Mouse (Mus musculus) limb, embryonic 12.5 days (tissue): Measurements from ENCODE around the gene Hc. TPM values are rescaled to one million over a fixed set of nuclear protein-coding genes. Genes with fewer than 3 reads are reported as not detected.

Source experiments
- ATAC-seq: fragments of 200-750 bp; cut with Nextera tagmentation; 2 replicates; pipeline ENCODE4 v1.8.0; 2017; ENCODE audit warnings: low read depth, moderate TSS enrichment; ENCODE audit not compliant: insufficient number of reproducible peaks, insufficient read depth, low FRiP score, low TSS enrichment
- H3K27ac ChIP-seq: fragments of 300-500 bp; sonication (generic); 2 replicates; pipeline ENCODE4 v1.5.1; 2016; ENCODE audit warnings: mild to moderate bottlenecking, moderate library complexity
- H3K27me3 ChIP-seq: fragments of 300-500 bp; sonication (generic); 2 replicates; pipeline ENCODE4 v1.6.1; 2016; ENCODE audit warnings: mild to moderate bottlenecking, moderate library complexity
- H3K36me3 ChIP-seq: fragments of 300-500 bp; sonication (generic); 2 replicates; pipeline ENCODE4 v1.6.1; 2016; ENCODE audit warnings: mild to moderate bottlenecking, moderate library complexity
- H3K4me1 ChIP-seq: fragments of 300-500 bp; sonication (generic); replicated peaks from 2 replicates; pipeline ENCODE4 v1.6.1; 2016
- H3K4me2 ChIP-seq: fragments of 300-500 bp; sonication (generic); 2 replicates; pipeline ENCODE4 v1.6.1; 2016; ENCODE audit warnings: mild to moderate bottlenecking, moderate library complexity
- H3K4me3 ChIP-seq: fragments of 300-500 bp; sonication (generic); replicated peaks from 2 replicates; pipeline ENCODE4 v1.5.1; 2016; ENCODE audit warnings: mild to moderate bottlenecking
- H3K9ac ChIP-seq: fragments of 300-500 bp; sonication (generic); replicated peaks from 2 replicates; pipeline ENCODE4 v1.6.1; 2016; ENCODE audit warnings: mild to moderate bottlenecking, moderate library complexity
- H3K9me3 ChIP-seq: fragments of 300-500 bp; sonication (generic); 2 replicates; pipeline ENCODE4 v1.6.1; 2016; ENCODE audit warnings: mild to moderate bottlenecking, moderate library complexity
- whole genome bisulfite sequencing: fragments of 180-500 bp; shearing (Covaris S2); methylation state at CpG from one replicate; pipeline ENCODE4 v1.1.7; 2016; 5-methylcytosine and 5-hydroxymethylcytosine counted together
- polyA plus RNA-seq: library from polyadenylated mRNA; unstranded; fragments of >200 nt; fragmentation: Nextera tagmentation; extraction: Ambion mirVana; gene quantifications from 2 replicates; pipeline ENCODE4 v1.2.1, GENCODE M21; 2016

The Hc gene
- polyA plus RNA-seq = 0.12 TPM in 1 of 2 replicates, not detected in the other

GRCm38 (mm10) chr2:35061338-35061737 is at the start of gene Hc:
Hc (minus strand) TSS chr2:35061438.
- no peak within 1 kb of the TSS for H3K4me2 ChIP-seq
- ATAC-seq = no peak
- no peaks in the 10 kb centered on the region for H3K36me3 ChIP-seq
- H3K9ac ChIP-seq = no peak within 1 kb of the TSS
- no peaks in the 10 kb centered on the region for H3K9me3 ChIP-seq
- WGBS = 81% methylated on average over 5 of the region's 5 CpGs
- no peaks in the 10 kb centered on the region for H3K27me3 ChIP-seq
- no peak within 1 kb of the TSS for H3K4me3 ChIP-seq
- H3K27ac ChIP-seq = no peak within 1 kb of the TSS
- no peaks in the 10 kb centered on the region for H3K4me1 ChIP-seq

DNA sequence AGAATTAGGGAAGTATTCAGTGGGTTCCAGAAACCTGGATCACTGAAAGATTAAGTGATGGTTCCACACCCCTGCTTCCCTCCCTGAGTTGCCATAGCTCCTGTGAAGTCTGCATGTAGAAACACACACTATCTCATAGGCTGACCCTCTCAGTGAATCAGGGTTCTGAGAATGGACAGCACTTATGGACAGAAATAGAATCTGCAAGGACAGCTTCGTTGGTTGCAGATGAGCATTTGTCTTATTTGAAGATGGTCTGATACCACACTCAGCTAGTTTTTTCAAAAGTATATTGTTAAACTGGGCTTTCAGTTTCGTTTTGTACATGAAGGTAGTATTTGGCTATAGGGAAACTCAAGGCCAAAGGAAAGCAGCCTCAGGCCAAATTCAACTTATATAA is 49.3 kb upstream of the Hc start:
- WGBS = 83% methylated on average over 2 of the region's 2 CpGs
- no peak overlapping the region for H3K4me3 ChIP-seq
- no peak overlapping the region for H3K9ac ChIP-seq
- peaks cover 5% of the 10 kb centered on the region; the same call in 1 of the 2 replicates for H3K36me3 ChIP-seq
- H3K9me3 ChIP-seq = no peaks in the 10 kb centered on the region
- no peak for ATAC-seq
- H3K27ac ChIP-seq = no peak overlapping the region
- peaks cover 3% of the 10 kb centered on the region; the same call in 1 of the 2 replicates for H3K4me1 ChIP-seq
- no peaks in the 10 kb centered on the region for H3K27me3 ChIP-seq
- H3K4me2 ChIP-seq = no peak overlapping the region

DNA sequence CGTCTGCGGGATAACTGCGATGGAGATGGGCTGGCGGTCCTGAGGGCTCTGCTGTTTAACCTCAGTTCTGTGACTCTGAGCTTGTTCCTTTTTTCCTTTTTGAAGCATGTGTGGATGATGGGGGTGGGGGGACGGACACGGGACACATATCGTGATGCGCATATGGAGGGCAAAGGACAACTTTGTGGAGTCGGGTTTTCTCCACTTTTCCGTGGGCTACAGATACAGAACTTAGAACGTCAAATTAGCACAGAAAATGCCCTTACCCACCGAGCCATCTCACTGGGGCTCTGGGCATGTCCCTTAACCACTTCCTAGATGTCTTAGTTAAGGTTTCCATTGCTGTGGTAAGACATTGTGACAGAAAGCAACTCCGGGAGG is 48.7 kb upstream of the Hc start:
- no peaks in the 10 kb centered on the region for H3K9me3 ChIP-seq
- H3K9ac ChIP-seq = peak overlapping the region; percentile 81
- H3K4me2 ChIP-seq = peak overlapping the region; percentile 67
- H3K4me3 ChIP-seq = peak overlapping the region; percentile 80
- H3K27ac ChIP-seq = peak overlapping the region; percentile 84
- WGBS = 2% methylated on average over 13 of the region's 13 CpGs
- no peaks in the 10 kb centered on the region for H3K36me3 ChIP-seq
- H3K27me3 ChIP-seq = no peaks in the 10 kb centered on the region
- no peak for ATAC-seq
- peaks cover 3% of the 10 kb centered on the region; the same call in 1 of the 2 replicates for H3K4me1 ChIP-seq

GRCm38 (mm10) chr2:35109141-35109923 is 48.1 kb upstream of the Hc start, which contains the start of gene Cntrl:
Cntrl (plus strand) TSS chr2:35109492.
- WGBS = under 1% methylated on average over 62 of the region's 62 CpGs
- Histone ChIP-seq H3K4me1 (peaks cover 3% of the 10 kb centered on the region; the same call in 1 of the 2 replicates), H3K27ac (peak within 1 kb of the TSS; percentile 84), H3K36me3 (no peaks in the 10 kb centered on the region), H3K9ac (peak within 1 kb of the TSS; percentile 81), H3K9me3 (no peaks in the 10 kb centered on the region), H3K4me2 (peak within 1 kb of the TSS; percentile 67), H3K4me3 (peak within 1 kb of the TSS; percentile 80), H3K27me3 (no peaks in the 10 kb centered on the region)
- peak; percentile 95 for ATAC-seq

DNA sequence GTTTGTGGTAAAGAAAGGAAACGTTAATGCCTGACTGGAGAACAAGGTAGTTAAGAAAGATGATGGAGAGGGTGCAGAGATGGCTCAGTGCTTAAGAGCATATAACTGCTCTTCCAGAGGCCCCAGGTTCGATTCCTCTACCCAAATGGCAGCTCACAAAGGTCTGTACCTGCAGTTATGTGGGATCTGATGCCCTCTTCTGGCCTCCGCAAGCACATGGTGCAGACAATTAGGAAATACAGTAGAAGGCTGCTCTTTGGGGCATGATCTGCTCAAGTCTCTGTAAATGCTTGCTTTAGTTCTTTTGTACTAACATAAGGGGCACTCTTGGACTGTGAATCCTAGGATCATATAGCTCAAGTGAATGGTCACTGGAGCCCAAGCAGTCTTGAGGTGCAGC is 47.5 kb upstream of the Hc start:
- Histone ChIP-seq H3K4me3 (peak overlapping the region; percentile 80), H3K4me1 (peaks cover 3% of the 10 kb centered on the region; the same call in 1 of the 2 replicates), H3K9me3 (no peaks in the 10 kb centered on the region), H3K4me2 (peak overlapping the region; percentile 67), H3K27ac (peak overlapping the region; percentile 84), H3K27me3 (no peaks in the 10 kb centered on the region), H3K36me3 (no peaks in the 10 kb centered on the region), H3K9ac (peak overlapping the region; percentile 81; the same call in 1 of the 2 replicates)
- WGBS = 24% methylated on average over 3 of the region's 3 CpGs
- peak; percentile 61; the same call in 1 of the 2 replicates for ATAC-seq

DNA sequence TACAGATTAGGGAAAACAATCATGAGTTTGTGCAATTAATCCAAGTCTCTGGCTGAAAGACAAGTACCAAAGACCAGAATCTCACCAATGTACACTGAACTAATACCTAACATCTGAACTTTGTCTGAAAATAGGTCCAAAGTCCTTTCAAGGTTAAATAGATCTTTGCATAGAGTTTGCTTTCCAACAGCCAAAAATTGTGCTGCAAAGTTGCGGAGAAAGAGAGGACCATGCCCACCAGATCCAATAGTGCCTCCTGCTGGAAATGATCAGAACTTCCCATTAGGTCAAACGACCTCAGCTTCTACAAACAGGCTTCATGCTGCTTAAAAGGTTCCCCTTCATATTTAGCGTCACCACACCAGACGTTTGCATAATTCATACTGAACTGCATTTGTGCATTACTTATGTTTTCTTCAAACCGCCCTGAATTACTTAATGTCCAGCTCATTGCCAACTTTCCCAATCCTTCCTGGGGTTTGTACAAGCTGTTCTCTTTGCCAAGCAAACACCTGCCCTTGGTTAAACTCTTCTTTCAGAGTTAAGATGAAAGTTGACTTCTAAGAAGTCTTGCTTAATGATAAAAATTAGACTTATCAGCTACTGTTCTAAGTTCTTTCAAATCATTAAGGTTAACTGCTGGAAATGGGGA is 46.9 kb upstream of the Hc start:
- Histone ChIP-seq H3K9ac (no peak overlapping the region), H3K4me3 (no peak overlapping the region), H3K27ac (no peak overlapping the region), H3K4me1 (peaks cover 3% of the 10 kb centered on the region; the same call in 1 of the 2 replicates), H3K36me3 (no peaks in the 10 kb centered on the region), H3K27me3 (no peaks in the 10 kb centered on the region), H3K4me2 (no peak overlapping the region), H3K9me3 (no peaks in the 10 kb centered on the region)
- WGBS = 52% methylated on average over 5 of the region's 5 CpGs
- no peak for ATAC-seq

DNA sequence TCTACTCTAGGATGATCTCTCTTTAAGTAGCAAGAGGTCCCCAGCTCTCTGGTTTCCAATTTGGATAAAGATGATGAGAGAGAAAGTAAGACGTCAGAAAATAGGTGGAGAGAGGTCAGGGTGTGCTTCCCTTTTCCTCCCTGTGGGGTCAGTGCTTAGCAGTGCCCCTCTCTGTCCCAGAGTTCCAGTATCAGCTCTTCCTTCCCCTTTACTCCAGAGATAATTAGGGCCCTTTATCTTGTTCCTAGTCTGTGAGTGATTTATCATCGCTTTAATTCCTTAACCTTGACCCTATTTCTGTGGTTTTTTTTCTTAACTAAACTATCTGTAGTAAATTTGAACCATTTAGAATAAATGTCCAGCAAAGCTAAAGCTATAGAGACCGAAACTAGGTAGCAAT is 43.6 kb upstream of the Hc start:
- no peak for ATAC-seq
- Histone ChIP-seq H3K4me1 (no peaks in the 10 kb centered on the region), H3K4me2 (no peak overlapping the region), H3K27ac (no peak overlapping the region), H3K9me3 (no peaks in the 10 kb centered on the region), H3K9ac (no peak overlapping the region), H3K4me3 (no peak overlapping the region), H3K36me3 (no peaks in the 10 kb centered on the region), H3K27me3 (no peaks in the 10 kb centered on the region)
- 64% methylated on average over 3 of the region's 3 CpGs for WGBS

- 53% methylated on average over 5 of the region's 5 CpGs for WGBS
Measured at GRCm38 (mm10) chr2:35103558-35103957, 42.3 kb upstream of the Hc start.

GRCm38 (mm10) chr2:35102777-35103176 is 41.5 kb upstream of the Hc start:
- Histone ChIP-seq H3K9ac (no peak overlapping the region), H3K4me1 (no peaks in the 10 kb centered on the region), H3K9me3 (no peaks in the 10 kb centered on the region), H3K27ac (no peak overlapping the region), H3K36me3 (no peaks in the 10 kb centered on the region), H3K27me3 (no peaks in the 10 kb centered on the region), H3K4me3 (no peak overlapping the region), H3K4me2 (no peak overlapping the region)
- ATAC-seq = no peak

More at GRCm38 (mm10) chr2:35103558-35103957, 42.3 kb upstream of the Hc start:
- no peak for ATAC-seq
- Histone ChIP-seq H3K9ac (no peak overlapping the region), H3K4me2 (no peak overlapping the region), H3K4me1 (no peaks in the 10 kb centered on the region), H3K9me3 (no peaks in the 10 kb centered on the region), H3K36me3 (no peaks in the 10 kb centered on the region), H3K27me3 (no peaks in the 10 kb centered on the region), H3K27ac (no peak overlapping the region), H3K4me3 (no peak overlapping the region)

- Histone ChIP-seq H3K4me3 (no peak within 1 kb of the TSS), H3K4me2 (no peak within 1 kb of the TSS), H3K4me1 (no peaks in the 10 kb centered on the region), H3K9ac (no peak within 1 kb of the TSS), H3K9me3 (no peaks in the 10 kb centered on the region), H3K27me3 (no peaks in the 10 kb centered on the region), H3K36me3 (no peaks in the 10 kb centered on the region), H3K27ac (no peak within 1 kb of the TSS)
- 88% methylated on average over 3 of the region's 3 CpGs for WGBS
- no peak for ATAC-seq
Measured at GRCm38 (mm10) chr2:35101443-35101842, 40.2 kb upstream of the Hc start, which contains the start of gene AI182371. AI182371 (minus strand) TSS chr2:35101543.

DNA sequence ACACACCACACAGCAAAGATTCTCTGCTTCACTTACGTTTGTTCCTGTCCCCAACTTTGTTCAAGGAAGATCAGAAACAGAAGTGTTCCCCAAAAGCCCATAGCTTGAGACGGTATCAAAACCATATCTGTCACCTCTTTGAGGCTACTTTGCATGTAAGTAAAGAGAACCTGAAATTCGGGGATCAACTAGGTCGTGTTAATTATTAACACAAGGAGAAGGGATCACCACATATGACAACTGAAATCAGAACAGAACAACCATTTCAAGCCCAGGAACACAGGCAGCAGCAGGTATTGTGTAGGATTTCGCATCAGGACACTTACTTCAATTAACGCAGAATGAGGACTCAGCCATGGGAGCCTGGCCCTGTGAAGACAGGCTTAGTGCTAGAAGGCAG is 39.3 kb upstream of the Hc start:
- H3K27ac ChIP-seq = no peak overlapping the region
- H3K4me2 ChIP-seq = no peak overlapping the region

More for the DNA sequence above, 39.3 kb upstream of the Hc start:
- Histone ChIP-seq H3K9ac (no peak overlapping the region), H3K36me3 (no peaks in the 10 kb centered on the region), H3K4me3 (no peak overlapping the region), H3K4me1 (no peaks in the 10 kb centered on the region), H3K9me3 (no peaks in the 10 kb centered on the region), H3K27me3 (no peaks in the 10 kb centered on the region)
- ATAC-seq = no peak
- WGBS = 87% methylated on average over 6 of the region's 6 CpGs
